Mouse (Mus musculus): ENCODE measurements around the gene Crispld2. TPM values are rescaled to one million over a fixed set of nuclear protein-coding genes. Genes with fewer than 3 reads are reported as not detected.
A peak's percentile ranks its signal among the peaks of the same experiment; 100 is the strongest.

The Crispld2 gene
- total RNA-seq, 2 experiments from 2014 or later = 1.9 to 4.6 TPM

DNA sequence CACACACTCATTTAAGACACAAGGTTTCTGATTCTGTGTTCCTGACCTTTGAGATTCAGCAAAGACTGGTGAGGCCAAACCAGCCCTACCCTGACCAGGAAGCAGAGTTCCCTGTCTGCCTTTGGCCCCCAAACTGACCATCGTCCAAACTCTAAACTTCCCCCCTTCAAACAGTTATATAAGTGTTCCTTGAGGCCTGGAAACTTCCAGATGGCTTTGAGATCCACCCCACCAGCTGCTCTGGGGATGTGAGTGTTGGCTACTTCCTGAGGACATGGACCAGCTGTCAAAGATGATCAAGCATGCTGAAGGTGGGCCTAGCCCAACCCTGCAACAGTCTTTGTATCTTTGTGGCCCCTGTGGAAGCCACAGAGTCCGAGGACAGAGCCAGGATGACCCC is 64.8 kb downstream of the Crispld2 start:
- ATAC-seq (replicated peaks; ENCODE audit: low FRiP score, poor library complexity, severe bottlenecking) = no peak

DNA sequence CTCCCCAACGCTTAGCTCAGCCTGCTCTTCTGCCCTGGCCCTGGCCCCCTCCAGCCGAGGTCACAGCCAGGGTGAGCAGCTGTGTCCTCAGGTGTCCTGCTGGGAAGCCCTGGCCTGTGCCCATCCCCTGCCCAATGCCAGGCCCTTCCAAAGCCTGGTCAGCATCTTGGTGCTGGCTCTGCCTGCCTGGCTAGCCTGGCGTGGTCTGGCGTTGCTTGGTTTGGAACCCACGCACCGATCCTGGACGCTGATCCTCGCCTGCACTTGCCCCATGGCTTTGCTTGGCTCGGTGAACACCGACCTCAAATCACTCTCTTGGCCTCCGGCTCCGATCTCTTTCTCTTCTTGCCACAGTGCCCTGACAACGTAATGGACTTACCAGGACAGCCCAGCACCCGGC is 70.5 kb downstream of the Crispld2 start:
- ATAC-seq (replicated peaks; ENCODE audit: low FRiP score, poor library complexity, severe bottlenecking) = no peak

DNA sequence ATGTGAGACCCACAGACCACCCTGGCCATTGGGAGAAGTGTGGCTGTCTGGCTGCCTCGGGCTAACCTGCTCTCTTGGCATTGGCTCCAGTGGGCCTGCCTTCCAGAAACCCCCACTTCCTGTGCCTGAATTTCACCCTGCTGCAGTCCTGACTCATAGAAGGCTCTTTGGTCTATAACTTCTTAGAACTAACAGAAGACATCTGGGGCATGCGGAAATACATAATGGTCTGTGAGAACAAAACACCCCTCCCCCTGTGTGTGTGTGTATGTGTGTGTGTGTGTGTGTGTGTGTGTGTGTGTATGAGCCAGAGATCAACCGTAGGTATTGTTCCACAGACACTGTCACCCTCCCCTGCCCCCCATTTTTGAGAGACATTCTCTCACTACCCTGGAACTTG is 71.1 kb downstream of the Crispld2 start:
- ATAC-seq (replicated peaks; ENCODE audit: low FRiP score, poor library complexity, severe bottlenecking) = no peak

DNA sequence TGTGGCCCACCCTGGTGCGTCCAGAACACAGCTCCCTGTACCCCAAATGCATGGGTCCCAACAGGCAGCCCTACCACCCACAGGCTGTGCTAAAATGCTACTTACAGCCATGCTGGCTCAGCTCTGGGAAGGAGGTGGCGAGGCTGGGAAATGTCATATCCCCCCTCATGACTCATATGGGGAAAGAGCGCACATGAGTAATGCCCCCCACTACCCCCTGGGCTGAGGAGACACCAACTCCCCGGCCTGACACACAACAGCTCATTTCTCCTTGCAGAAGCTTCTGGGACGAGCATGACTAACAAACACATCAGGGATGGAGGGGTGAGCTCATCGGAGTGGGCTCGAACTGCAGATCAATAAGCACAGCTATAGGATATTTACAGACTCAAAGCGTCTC is 73.4 kb downstream of the Crispld2 start:
- ATAC-seq (replicated peaks; ENCODE audit: low FRiP score, poor library complexity, severe bottlenecking) = no peak

DNA sequence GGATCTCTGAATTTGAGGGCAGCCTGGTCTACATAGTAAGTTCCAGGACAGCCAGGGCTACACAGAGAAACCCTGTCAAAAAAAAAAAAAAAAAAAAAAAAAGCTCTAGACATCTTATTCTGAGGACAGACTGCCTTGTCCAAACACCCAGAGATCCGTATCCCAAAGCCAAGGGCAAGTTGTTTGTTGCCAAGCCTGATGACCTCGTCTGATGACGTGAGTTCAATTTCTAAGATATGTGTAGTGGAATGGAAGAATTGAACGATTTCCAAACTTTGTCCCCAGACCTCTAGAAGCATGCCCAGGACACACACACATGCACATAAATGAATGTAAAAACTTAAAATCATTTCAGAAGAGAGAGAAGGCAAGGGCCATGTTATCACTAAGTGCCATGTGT is 74.0 kb downstream of the Crispld2 start:
- no peak for ATAC-seq (replicated peaks; ENCODE audit: low FRiP score, poor library complexity, severe bottlenecking)

DNA sequence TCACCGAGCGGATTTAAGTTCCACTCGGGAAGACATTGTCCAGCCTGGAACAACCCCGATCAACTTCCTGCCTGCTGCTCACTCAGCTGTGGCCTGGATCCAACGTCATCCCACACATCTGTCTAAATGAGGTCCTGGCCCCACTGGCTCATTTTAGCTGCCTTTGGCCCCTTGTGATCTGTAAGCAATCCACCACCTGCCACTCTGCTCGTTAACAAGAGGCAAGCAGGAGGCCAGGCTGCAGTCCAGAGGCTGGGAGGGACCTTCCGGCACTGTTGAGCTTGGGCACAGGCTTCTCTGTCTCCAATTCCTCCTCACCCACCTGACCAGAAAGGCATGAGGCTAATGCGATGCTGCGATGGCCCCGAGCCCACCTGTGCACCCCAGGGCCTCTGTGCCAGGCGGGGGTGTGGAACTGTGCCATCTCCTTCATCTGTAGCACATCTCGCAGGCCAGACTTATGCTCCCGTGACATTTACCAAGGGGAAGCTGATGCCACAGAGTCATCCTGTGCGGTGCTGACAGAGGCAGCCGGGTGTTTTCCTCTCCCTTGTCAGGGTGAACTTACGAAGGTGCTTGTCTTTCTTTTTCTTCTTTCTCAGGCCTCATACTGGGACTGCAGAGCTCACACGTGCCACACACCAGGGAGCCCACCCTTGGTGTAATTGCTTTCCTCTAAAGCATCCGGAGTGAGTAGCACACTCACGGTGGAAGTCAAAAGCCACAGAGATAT is 75.9 kb downstream of the Crispld2 start:
- ATAC-seq (replicated peaks; ENCODE audit: low FRiP score, poor library complexity, severe bottlenecking) = no peak

DNA sequence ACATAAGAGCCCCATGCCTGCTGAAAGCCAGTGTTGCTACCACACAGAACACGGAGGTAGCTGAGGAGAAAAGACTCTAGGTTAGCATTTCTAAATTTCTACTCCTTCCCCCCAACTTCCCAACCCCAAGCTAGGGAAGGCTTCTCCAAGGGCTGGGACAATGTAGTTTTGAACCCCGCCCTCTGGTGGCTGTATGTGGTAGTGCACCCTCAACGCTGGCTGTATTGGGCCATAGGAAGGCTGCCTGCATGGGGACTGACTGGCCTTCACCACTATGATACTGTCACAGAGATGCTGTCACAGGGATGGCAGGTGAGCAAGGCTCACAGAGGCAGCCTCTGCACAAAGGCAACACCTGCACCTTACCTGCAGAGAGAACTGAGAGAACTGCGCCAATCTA is 79.4 kb downstream of the Crispld2 start:
- ATAC-seq (replicated peaks; ENCODE audit: low FRiP score, poor library complexity, severe bottlenecking) = peak; percentile 70

DNA sequence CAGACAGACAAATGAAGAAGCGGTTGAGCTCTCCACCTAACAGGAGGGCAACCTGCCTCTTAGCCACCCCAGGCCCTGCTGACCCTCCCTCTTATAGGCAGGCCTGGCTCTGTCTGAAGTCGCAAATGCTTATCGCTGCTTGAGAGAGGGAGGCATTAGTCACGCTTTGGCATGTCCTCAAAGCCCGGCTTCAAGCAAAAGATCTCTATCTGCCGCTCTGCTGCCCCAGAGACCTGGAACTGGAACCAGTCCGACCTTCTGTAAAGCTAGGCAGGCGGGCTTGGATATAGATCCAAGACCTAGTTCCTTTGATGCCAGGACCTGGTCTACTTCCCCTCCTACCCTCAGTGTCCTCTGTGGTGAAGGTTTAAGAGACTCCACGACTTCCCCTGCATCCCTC is 80.0 kb downstream of the Crispld2 start:
- no peak for ATAC-seq (replicated peaks; ENCODE audit: low FRiP score, poor library complexity, severe bottlenecking)

DNA sequence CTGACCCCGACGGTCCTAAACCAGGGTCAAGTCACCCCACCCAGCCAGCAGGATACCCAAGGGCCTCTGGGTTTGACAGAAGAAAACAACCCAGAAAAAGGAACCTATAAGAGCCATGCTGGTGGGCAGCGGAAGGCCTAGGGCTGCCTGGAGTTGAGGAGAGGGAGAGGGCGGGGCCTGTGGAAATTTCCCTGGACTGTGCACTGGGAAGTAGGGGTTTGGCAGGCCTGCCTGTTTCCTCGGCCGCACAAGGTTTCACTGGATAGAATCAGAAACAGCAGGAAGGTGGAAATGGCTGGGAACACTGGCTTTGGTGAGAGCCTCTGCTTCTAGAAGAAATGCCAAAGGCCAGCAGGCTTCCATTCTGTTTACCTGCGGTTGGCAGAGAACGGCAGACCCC is 80.6 kb downstream of the Crispld2 start:
- ATAC-seq (replicated peaks; ENCODE audit: low FRiP score, poor library complexity, severe bottlenecking) = no peak

DNA sequence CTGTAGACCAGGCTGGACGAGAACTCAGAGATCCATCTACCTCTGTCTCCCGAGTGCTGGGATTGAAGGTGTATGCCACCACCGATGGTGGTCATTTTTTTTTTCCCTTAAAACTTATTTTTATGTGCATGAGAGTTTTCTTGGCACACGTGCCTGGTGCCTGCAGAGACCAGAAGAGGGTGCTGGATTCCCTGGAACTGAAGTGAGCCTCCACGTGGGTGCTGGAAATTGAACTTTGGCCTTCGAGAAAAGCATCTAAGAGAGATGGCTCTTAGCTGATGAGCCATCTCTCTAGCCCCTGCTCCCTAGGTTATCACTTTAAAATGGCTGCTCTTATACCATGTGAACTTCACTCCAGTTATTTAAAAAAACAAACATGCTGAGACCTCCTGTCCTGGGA is 82.3 kb downstream of the Crispld2 start:
- ATAC-seq (replicated peaks; ENCODE audit: low FRiP score, poor library complexity, severe bottlenecking) = no peak

DNA sequence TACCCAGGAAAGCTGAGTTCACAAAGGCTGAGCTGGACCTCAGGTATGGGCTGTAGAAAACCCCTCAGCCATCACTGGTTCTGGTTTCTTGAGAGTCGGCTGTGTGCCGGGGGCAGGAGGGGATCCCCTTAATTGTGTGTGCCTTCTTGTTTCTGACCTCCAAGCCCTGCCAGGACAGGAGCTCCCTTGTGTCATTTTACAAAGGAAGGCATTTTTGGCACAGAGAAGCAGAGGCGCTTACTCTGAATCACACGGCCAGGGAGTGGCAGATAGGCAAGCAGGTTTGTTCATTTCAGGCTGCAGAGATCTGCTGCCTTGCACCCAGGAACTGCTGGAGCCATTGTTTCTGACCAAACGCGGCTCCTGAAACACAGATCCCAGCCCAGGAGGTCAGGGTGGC is 83.1 kb downstream of the Crispld2 start:
- ATAC-seq (replicated peaks; ENCODE audit: low FRiP score, poor library complexity, severe bottlenecking) = no peak

DNA sequence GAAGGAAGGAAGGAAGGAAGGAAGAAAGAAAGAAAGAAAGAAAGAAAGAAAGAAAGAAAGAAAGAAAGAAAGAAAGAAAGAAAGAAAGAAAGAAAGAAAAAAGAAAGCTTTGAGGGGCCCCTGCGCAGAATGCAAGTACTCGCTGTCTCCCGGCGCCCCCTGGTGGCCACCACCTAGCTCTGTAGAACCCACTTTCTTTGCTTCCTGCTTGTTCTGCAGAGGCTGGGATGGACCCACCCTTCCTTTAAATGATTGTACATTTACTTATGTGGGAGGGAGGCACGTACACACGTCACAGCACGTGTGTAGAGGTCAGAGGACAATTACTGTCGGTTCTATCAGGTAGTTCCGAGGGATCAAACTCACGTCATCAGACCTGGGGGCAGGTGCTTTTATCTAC is 85.8 kb downstream of the Crispld2 start:
- ATAC-seq (replicated peaks; ENCODE audit: low FRiP score, poor library complexity, severe bottlenecking) = peak; percentile 60; the same call in 1 of the 2 replicates

DNA sequence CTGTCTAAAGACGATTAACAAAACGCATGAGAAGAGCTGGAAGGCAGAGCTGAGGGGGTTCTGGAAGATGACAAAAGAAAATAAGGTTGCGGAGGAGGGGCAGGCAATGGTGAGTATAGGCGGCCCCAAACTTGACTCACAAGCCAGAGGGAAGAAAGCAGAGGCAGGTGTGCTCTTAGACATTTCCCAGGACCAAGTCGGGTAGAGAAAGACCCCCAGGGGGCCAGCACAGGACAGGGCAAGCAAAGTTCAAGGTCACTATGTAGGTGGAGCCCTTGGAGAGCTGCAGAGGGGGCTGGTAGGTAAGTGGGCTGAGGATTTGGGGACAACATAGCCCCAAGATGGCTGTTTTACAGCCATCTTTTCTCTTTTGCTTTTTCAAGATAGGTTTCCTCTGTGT is 87.1 kb downstream of the Crispld2 start:
- no peak for ATAC-seq (replicated peaks; ENCODE audit: low FRiP score, poor library complexity, severe bottlenecking)

DNA sequence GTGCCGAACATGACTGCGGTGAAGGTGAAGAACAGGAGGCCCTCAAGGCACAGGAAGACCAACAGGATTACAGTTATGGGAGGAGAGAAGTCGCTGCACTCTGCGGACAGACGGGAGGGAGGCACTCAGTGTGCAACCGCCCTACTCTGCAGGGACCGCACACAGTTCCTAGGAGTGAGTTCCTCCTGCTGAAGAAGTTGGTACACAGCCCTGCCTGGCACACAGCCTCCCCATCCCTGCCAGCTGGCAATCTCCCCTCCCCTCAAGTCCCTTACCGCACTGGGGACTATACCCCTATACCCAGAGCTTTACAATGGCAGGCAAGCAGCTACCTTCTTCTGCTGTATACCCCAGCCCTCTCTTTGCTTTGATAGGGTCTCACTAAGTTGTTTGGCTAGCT is 91.0 kb downstream of the Crispld2 start:
- no peak for ATAC-seq (replicated peaks; ENCODE audit: low FRiP score, poor library complexity, severe bottlenecking)

DNA sequence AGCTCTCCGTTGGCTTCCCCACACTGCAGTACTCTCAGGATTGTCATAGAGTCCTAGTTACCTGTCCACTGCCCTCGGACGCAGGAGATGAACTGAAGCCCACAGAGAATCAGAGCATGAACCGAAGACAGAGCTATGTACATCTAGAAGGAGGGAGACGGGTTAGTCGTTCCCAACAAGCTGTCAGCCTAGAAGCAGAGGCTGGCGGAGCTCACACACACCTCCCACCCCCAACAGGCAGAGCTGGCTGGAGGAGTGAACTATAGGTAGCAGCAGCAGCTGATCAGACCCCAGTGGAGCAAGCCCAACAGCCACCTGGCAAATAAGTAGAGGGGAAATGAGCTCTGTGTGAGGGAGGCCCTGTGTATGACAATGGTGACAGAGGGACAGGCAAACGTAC is 92.5 kb downstream of the Crispld2 start:
- ATAC-seq (replicated peaks; ENCODE audit: low FRiP score, poor library complexity, severe bottlenecking) = no peak

DNA sequence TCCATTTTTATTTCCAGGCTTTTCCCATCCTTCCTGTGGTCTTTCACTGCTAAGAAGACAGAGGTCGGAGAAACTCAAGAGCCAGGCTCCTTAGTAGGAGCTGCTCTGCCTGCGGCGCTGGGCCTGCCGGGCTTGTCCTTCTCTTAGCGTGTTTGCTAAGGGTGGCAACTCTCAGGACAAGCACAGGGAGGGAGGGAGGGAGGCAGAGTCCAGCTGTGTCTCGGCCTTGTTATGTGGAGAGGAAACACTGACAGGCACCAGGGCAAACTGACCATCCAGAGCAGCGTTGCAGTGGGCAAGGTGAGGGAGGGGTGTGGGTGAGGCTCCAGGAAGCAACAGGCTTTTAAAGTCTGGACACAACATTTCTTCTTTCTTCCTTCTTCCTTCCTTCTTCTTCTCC is 97.3 kb downstream of the Crispld2 start:
- no peak for ATAC-seq (replicated peaks; ENCODE audit: low FRiP score, poor library complexity, severe bottlenecking)

DNA sequence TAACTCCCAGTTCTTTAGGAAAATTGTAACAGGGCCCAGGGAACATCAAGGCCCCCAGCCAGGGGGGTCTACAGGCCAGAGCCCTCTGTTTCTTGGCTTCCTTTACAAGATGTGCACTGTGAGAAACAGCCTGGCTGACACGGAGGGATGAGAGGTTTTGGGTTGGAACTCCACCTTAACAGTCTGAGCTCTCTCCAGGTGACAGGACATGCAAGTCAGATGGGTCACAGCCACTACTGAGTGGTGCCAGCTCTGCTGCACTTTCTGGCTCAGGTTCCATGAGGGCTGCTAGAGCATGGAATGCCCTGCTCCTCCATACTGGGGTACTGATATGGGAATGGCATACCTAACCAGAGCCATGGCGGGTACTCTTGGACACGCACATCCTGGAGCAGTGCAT is 98.8 kb downstream of the Crispld2 start:
- no peak for ATAC-seq (replicated peaks; ENCODE audit: low FRiP score, poor library complexity, severe bottlenecking)

DNA sequence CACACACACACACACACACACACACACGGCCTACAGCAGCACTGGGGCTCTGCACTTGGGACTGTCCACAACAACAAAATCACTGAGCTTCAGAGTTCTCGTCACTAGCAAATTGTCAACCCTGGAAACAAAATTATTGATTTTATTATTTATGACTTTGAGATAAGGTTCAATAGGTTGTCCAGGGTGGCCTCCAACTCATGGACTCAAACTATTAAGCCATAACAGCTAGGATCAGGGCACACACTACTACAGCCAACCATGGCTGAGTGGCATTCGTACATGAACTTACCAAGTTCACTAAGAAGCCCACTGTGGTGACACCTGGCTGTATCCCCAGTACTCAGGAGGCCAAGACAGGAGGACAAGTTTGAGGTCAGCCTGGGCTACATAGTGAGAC is 100.9 kb downstream of the Crispld2 start:
- no peak for ATAC-seq (replicated peaks; ENCODE audit: low FRiP score, poor library complexity, severe bottlenecking)

DNA sequence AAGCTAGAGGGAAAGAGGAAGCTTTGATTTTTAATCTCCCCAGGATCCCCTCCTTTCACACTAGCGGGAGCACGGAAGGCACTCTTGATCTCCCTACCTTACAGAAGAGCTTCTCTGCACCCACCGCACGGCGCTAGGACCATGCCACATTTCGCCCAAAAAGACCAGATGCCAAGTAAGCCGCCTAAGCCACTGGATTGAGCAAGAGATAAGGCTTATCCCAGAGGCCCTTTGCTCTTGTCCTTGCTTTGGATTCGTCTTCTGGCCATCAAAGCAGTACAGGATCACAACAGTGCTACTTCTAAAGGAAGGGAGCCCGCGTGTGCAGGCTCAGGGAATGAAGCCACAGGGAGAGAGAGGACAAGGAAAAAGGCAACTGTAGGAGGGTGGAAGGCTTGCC is 102.6 kb downstream of the Crispld2 start:
- ATAC-seq (replicated peaks; ENCODE audit: low FRiP score, poor library complexity, severe bottlenecking) = no peak

DNA sequence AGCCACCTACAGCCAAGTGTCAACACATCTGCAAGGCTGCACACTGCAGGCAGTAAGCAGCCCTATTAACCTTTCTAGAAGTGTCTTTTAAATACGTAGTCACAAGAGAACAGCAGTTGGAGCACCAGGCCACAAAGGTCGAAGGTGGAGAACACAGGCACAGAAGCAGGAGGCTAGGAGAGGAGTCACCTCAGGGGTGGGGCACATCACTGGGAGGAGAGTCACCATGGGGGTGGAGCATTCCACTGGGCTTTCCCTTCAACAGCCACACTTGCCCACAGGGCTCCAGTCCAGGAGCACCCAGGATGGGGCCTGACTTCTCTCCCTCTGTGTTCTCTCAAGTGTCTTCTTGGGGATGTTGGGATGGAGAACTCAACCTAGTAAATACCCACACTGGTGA is 104.2 kb downstream of the Crispld2 start:
- ATAC-seq (replicated peaks; ENCODE audit: low FRiP score, poor library complexity, severe bottlenecking) = no peak

DNA sequence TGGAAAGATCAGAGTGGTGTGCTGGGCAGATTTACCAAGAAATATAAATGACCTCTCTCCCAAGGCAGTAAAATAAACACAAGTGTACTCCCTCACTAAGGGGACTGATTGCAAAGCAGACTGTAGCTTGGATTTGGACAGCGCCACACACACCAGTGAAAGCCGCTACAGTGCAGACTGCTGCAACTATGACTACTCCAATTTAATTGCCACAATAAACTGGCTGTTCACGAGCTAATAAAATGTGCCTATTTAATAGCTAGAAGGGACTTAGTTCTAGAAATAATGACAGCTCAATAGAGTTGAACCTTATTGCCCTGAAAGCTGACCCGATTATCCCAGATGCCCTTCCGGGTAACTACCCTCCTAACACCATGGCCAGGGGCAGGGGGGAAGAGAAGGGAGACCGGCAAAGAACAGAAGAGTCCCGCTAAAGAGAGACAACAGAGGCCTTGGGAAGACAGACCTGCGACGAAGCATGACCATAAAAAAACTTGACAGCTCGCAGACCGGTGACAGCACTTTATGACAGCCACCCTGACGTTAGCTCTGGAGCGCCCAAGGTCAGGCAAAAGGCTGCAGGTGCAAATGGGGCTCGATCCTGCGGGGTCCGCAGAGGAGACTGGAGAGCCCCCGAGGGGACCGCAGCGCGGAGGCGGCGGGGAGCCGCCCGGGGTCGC is 108.3 kb downstream of the Crispld2 start:
- no peak for ATAC-seq (replicated peaks; ENCODE audit: low FRiP score, poor library complexity, severe bottlenecking)
